Mouse (Mus musculus): ENCODE measurements at regions not wholly inside any gene's neighbourhood (a gene's known extent, or its start where the extent isn't known, plus 50 kb on each side); places are given as distances from the start of the nearest gene placed in this dataset.

DNA sequence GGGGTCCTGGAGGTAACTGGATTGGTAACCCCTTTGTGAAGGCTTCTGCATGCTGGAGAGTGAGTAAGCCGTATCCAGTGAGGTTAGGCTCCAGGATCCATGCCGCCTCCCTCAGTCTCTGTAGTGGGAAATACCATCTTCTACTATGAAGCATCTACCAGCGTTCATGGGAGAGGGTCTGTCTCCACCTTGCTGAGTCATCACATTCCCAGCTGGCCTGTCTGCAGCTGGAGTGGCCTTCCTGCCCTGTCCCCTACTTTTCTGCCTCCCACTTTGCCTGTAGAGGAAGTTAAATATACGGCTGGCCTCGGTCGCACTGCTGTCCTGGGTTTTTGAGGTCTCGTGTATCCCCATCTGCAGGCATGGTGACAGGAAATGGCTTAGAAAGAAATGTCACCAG lies 78.0 kb upstream of the Sec14l1 start:
- DNase-seq = no peak
- intact Hi-C loops (cut with DNase I) = no loop called here

DNA sequence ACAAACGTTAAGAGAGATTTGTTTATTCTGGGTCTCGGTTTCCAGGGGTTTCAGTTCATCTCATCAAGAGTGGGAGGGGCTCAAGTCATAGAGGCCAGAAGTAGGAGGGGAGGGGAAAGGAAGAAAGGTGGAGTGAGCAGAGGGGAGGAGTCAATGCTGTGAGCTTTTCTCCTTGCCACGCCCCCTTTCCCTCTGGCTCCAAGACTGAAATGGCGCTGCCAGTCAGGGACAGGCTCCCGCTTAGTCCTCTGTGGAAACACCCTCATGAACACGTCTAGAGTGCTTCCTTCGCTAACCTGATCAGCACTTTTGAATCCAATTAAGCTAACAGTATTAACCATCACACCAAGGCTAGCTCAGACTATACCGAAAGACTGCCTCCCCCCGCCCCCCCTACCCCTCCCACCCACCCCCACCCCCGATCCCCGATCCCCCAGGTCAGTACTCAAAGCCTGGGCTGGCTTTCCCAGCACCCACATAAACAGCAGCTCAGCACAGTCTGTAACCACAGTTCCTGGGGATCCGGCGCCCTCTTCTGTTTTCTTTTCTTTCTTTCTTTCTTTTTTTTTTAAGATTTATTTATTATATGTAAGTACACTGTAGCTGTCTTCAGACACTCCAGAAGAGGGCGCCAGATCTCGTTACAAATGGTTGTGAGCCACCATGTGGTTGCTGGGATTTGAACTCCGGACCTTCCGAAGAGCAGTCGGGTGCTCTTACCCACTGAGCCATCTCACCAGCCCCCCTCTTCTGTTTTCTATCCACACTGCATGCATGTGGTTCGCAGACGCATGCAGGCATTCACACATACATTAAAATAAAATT lies 76.5 kb upstream of the Sec14l1 start:
- no peak for DNase-seq
- intact Hi-C loops (cut with DNase I) = no loop called here

DNA sequence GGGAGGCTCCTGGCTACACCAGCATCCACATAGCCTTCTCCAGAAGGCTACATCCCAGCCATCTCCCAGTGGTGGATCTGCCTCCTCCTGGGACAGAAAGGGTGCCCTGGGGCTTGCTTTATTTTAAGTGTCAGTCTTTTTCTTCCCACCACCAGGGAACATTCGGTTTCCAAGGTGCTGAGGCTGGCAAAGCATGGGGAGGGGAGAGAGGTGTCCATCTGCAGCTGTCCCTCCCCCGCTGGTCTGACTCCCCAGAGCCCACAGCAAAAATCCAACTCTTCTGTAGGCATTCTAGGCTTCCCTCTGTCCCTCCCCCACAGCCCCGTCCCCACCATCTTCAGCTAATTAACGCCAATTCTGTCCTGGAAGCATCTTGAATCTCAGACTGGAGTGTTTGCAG lies 74.1 kb upstream of the Sec14l1 start:
- intact Hi-C loops (cut with DNase I) = no loop called here
- no peak for DNase-seq

DNA sequence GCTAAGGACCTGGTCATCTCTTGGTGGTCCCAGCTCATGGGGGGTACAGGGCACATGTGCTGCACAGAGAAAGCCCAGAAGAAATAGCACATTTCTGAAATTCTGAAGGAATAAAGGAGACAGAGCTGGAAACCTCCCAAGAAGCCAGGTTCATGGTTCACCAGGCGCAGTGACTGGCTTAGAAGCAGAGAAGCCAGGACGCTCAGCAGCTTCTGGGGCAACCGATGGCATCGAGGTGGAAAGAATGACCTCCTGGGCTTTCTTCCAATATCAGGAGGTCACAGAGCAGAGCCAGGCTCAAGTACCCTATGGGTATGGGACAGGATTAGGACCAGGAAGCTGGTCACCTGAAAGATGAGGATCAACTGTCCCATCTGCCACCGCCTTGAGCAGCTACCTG lies 72.6 kb upstream of the Sec14l1 start:
- no peak for DNase-seq
- intact Hi-C loops (cut with DNase I) = no loop called here

DNA sequence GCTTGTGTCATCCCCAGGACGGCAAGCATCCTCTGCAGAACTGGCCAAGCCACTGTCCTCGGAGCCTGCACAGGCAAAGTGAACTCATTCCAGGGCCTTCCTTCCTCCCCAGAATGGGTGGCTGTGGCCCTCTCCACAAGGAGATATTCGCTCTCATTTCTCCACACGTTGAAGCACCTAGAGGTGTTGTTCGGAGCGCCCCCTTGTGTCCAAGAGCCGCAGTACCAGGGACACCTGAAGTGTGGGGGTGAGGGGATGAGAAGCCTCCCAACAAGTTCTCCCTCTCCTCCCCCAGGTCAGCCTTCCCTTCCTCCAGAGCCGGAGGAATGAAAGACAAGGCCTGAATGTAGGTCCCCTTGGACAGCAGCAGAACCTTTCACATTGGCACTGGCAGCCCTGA lies 71.4 kb upstream of the Sec14l1 start:
- peak; percentile 82 for DNase-seq
- intact Hi-C loops (cut with DNase I) = no loop called here

DNA sequence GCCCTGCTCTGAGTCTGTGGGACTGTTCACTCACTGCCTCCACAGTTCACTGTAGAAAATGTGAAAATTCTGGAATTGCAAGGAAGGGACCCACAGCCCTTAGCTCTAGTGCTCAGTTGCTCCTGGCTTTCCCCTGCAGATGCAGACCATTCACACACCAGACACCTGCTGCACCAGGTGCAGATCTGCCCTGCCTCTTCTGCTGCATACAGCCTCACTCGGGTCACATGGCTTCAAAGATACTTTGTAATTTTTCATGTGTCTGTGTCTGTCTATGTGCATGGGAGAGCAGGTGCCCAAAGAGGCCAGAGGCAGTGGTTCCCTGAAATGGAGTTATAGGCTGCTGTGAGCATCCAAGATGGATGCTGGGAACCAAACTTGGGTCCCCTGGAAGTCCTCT lies 70.2 kb upstream of the Sec14l1 start:
- intact Hi-C loops (cut with DNase I) = no loop called here
- no peak for DNase-seq

DNA sequence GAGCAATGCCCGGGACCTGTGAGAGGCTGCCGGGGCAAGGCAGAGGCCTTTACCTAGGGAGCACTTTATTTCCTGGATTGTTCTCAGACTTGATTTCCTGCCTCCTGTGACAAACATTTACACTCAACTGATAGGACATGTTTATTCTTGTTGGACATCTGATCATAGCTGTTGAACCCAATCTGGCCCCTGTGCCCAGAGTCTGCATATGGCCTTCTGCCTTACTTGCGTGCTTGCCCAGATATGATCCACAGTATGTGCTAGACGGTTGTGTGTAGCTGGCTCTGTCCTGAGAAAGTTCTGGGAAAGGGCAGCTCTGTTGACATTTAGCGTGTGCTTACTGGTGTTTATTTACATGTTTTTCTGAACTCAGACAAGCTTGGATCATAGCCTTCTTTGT lies 68.3 kb upstream of the Sec14l1 start:
- DNase-seq = no peak

DNA sequence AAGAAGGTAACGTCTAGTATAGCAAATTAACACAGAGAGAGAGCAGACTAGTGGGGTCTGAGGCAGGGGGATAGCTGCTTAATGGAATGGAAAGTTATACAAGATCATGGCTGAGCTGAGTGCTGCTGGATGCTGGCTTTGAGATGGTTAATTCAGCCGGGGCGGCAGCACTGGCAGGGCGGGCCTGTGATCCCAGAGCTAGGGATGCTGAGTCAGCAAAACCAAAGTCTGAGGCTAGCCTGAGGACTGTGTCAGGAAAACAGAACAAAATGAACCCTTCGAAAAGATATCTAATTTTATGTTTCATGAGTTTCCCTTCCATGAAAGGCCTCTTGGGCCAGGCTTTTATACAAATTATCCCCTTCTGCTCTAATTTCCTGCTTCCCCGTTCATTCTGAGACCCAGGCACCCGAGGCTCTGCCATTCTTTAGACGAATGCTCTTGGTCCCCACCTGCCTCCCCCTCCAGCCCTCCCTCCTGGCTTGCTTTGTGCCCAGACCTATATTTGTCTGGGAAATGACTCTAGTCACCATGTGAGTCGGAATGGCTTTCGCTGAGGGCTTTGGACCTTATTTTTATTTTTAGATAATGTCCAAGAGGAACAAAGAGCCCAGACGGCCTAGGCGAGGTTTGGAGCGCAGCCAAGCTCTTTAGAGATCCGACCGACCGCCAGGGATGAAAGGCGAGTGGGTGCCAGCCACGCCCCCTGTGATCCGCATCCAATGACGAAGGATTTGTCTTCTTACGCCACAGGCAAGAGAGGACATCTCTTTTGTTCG lies 67.6 kb upstream of the Sec14l1 start:
- intact Hi-C loops (cut with DNase I) = no loop called here
- peak; percentile 84 for DNase-seq

More for the DNA sequence above, 68.3 kb upstream of the Sec14l1 start:
- intact Hi-C loops (cut with DNase I) = no loop called here

DNA sequence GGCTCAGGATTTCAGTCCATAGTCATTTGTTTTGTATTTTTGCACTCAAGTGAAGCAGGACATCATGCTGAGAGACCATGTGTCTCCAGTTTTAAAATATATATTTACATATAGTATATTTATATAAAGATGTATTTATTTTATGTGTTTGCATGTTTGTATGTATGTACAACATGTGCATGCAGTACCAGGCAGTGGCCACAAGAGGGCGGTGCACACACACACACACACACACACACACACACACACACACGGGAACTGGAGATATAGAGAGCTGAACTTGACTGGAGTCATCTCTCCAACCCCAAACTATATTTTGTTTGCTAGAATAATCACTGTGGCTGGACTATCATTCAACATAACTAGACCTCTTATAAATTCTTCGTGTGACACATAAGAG lies 66.1 kb upstream of the Sec14l1 start:
- DNase-seq = no peak
- intact Hi-C loops (cut with DNase I) = no loop called here

DNA sequence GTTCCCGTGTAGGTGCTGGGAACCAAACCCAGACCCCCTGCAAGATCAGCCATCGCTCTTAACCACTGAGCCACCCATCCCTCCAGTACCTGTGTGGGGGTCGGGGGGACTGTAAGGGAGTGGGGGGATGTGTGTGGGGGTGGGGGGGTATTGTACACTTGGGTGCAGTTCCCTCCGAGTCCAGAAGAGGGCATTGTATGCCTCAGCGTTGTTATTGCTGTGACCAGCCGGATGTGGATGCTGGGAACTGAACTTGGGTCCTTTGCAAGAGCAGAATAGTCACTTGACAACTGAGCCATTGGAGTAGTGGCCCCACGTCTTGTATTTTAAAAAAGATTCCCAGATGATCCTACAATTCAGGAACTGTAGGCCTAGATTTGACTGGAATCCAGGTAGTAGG lies 64.2 kb upstream of the Sec14l1 start:
- no peak for DNase-seq
- intact Hi-C loops (cut with DNase I) = loop anchor here (10.0 kb wide), 1 partner anchor 386 kb away; no protein-coding TSS in a partner anchor

DNA sequence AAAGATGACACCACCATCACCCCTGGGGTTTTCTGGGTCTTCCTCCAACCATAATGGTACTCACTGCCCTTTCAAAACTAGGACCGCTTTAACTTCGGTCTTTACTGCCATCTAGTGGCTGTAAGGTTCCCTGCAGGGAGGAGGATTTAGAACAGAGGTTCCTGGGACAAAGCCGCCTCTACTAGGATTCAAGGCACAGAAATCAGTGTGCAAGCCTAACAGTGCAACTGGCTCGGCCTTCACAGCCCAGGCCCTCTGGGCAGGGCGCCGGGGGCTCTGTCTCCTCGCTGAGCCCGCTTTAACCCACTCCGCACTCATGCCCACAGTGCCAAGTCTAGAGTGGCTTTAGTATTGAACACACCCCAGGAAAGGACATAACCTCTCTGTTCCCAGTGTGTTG lies 58.0 kb upstream of the Sec14l1 start:
- intact Hi-C loops (cut with DNase I) = loop anchor here (5.0 to 10.0 kb wide), 2 partner anchors 170 to 392 kb away; no protein-coding TSS in a partner anchor
- DNase-seq = peak; percentile 78

DNA sequence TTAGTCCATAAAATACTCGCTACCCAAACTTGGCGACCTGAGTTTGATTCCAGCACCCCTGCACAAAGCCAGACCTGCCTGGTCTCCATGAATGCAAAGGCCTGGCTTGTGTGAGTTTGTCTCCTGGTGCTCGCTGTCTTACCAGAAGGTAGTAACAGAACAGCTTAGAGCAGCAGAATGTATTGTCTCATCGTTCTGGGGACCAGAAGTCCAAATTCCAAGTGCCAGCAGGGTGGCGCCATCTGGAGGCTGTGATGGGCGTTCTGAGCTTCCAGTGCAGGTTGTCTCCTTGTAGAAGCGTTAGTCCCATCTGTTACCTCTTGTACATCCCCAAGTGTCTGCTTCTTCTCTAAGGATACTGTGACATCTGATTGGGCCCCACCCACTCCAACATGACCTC lies 57.5 kb upstream of the Sec14l1 start:
- DNase-seq = peak; percentile 75
- intact Hi-C loops (cut with DNase I) = loop anchor here (5.0 to 10.0 kb wide), 2 partner anchors 170 to 393 kb away; no protein-coding TSS in a partner anchor

DNA sequence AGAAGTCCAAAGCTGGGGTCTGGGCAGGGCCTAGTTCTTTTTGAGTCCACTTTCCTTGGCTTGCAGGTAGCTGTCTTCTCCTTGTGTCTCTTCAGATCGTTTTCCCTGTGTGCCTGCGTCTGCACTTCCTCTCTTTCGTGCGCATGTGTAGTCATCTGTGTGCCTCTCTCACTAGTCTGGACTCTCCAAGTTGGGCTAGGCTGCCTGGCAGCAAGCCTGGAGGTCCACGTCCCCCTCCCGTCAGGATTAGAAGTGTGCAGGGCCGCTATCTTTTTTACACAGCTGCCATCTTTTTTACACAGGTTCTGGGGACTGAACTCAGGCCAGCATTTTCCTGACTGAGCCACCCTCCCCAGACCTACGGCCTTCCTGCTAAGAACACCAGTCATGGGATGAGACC lies 55.8 kb upstream of the Sec14l1 start:
- intact Hi-C loops (cut with DNase I) = loop anchor here (5.0 to 10.0 kb wide), 2 partner anchors 172 to 394 kb away; no protein-coding TSS in a partner anchor
- no peak for DNase-seq

DNA sequence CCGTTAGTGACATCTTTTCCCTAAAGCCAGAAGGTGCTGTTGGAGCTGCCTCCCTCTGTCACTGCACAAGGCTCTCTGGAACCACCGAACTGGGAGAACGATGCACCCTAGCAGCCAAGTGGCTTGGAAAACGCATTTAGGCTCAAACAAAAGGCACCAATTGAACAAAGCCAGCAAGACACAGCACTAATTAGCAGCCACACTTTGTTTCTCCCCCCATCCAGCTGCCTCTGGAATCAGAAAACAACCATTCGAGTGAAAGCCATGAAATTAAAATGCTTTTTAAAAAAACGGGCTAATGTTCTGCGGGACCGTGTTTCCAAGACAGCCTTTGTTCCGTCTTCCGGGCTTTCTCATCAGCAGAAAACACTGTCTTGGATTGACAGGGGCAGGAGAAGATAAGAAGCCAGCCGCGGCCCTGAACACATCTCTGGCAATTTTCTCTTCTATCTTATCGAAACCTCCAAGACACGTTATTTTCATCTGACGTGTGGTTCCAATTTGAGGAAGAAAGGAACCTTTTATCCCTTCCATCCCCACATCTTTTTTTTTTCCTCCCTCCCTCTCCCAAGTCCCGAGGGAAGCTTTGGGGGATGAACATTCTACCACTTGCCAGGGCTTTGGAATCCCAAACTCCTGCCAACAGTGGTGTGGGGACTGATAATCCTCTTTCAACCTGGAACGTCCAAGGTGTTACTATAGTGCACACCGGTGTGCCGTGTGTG lies 54.8 kb upstream of the Sec14l1 start:
- intact Hi-C loops (cut with DNase I) = loop anchor here (5.0 to 10.0 kb wide), 2 partner anchors 173 to 395 kb away; no protein-coding TSS in a partner anchor

DNA sequence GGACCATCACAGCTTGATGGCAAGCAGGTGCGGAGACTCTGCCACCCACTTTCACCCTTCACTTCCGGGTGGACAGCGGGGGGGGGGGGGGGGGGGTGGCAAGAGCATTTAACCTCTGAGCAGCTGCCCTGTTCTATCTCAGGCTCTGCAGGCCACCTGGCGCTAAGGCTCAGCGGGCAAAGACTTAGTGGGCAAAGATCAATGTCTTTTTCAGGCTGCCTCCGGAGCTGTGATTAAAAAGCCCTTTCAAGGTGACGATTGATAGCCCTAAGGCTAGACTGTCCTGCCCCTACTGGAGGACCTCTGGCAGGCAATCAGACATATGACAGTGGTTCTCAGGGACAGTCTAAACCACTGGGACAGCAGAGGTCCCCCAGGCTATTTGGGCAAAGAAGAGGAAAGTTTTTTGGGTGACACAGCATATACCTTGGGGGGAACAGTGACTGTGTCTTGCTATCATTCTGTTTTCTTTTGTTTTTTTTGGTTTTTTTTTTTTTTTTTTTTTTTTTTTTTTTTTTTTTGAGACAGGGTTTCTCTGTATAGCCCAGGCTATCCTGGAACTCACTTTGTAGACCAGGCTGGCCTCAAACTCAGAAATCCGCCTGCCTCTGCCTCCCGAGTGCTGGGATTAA lies 54.1 kb upstream of the Sec14l1 start:
- intact Hi-C loops (cut with DNase I) = no loop called here
- no peak for DNase-seq

More for the DNA sequence above, 54.8 kb upstream of the Sec14l1 start:
- DNase-seq = peak; percentile 50

DNA sequence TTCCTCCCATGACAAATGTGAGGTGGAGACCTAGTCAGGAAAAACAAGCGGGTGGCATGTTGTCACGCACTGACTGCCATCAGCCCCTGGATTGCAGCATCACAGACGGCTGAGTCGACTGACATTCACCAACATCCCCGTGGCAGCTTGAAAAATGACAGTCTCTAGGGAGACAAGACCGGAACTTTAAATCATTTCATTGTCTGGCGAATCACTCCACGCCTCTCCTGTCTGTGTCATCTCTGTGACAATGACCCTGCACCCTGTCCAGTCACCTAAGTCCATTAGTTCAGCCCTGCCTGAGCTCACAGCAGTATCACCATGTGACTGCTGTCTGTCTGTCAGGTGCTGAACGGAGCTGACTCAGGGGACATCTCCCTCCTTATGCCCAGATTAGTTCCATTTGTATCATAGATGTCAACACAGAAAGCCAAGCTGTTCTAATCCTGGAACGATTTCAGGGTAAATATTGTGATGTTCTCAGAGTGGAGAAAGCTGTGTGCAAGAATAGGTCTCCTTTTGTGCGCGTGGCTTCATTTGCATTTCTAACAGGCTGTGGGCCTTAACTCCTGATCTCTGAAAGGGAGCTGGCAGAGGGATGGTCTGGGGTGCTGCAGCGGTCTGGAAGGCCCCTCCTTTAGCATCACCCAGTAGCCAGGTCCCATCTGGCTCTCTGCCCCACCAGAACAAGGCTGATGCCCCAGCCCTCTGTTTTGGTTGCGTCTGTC lies 52.0 kb upstream of the Sec14l1 start:
- intact Hi-C loops (cut with DNase I) = no loop called here
- DNase-seq = no peak
